Mouse (Mus musculus) G1E (cell line): ENCODE data around the gene Gm7534.

Experiments
- CTCF ChIP-seq: IDR thresholded peaks from 2 replicates; pipeline ENCODE4 v1.5.1; 2012; ENCODE audit warnings: low read depth, low read length, inconsistent platforms, mixed read lengths
- GATA1 ChIP-seq: IDR thresholded peaks from 2 replicates; pipeline ENCODE4 v1.6.1; 2012; ENCODE audit warnings: borderline replicate concordance, low read length, inconsistent platforms, mixed read lengths
- TAL1 ChIP-seq: conservative IDR thresholded peaks from 2 replicates; pipeline ENCODE4 v1.6.1; 2012; ENCODE audit warnings: low read depth, low read length, inconsistent platforms, mixed read lengths

GRCm38 (mm10) chr4:134185569-134185968, 17.2 kb downstream of the Gm7534 start:
- no peak for TF ChIP-seq CTCF
- TF ChIP-seq TAL1, result no peak
- TF ChIP-seq GATA1, result no peak
